Mouse (Mus musculus): Measurements from ENCODE around the gene Aoc2. TPM values are rescaled to one million over a fixed set of nuclear protein-coding genes. Genes with fewer than 3 reads are reported as not detected.
"Not testable (repeated sequence)": the region's sequence is repeated elsewhere in the genome, so short reads cannot be mapped to it uniquely, and the experiment has no call there.

The Aoc2 gene
- polyA plus RNA-seq, 1 experiment from 2014 or later = 0.75 TPM

GRCm38 (mm10) chr11:101357505-101358182 lies 32.8 kb downstream of the Aoc2 start:
- WGBS = 73% methylated on average over 3 of the region's 3 CpGs
- no peak for ATAC-seq (ENCODE audit: extremely low read depth, insufficient number of reproducible peaks, low FRiP score, low TSS enrichment)

GRCm38 (mm10) chr11:101359776-101360175 lies 34.9 kb downstream of the Aoc2 start:
- H3K4me2 ChIP-seq = no peak overlapping the region
- H3K4me1 ChIP-seq = peaks cover 29% of the 10 kb centered on the region
- H3K27me3 ChIP-seq (replicated peaks) = no peaks in the 10 kb centered on the region
- no peaks in the 10 kb centered on the region for H3K36me3 ChIP-seq
- no peak overlapping the region for H3K4me3 ChIP-seq
- no peak for ATAC-seq (ENCODE audit: extremely low read depth, insufficient number of reproducible peaks, low FRiP score, low TSS enrichment)
- H3K27ac ChIP-seq (replicated peaks) = peak overlapping the region; percentile 58
- H3K9ac ChIP-seq = no peak overlapping the region
- no peaks in the 10 kb centered on the region for H3K9me3 ChIP-seq
- WGBS = 53% methylated on average over 9 of the region's 9 CpGs

More at GRCm38 (mm10) chr11:101357505-101358182, 32.8 kb downstream of the Aoc2 start:
- peaks cover 22% of the 10 kb centered on the region for H3K4me1 ChIP-seq
- no peaks in the 10 kb centered on the region for H3K9me3 ChIP-seq
- no peaks in the 10 kb centered on the region for H3K27me3 ChIP-seq (replicated peaks)
- H3K27ac ChIP-seq (replicated peaks) = no peak overlapping the region
- H3K9ac ChIP-seq = no peak overlapping the region
- no peak overlapping the region for H3K4me2 ChIP-seq
- no peak overlapping the region for H3K4me3 ChIP-seq
- no peaks in the 10 kb centered on the region for H3K36me3 ChIP-seq

GRCm38 (mm10) chr11:101360651-101361113 lies 35.8 kb downstream of the Aoc2 start:
- WGBS = 38% methylated on average over 3 of the region's 3 CpGs
- peaks cover 31% of the 10 kb centered on the region for H3K4me1 ChIP-seq
- peak overlapping the region; percentile 2; the same call in 1 of the 2 replicates for H3K4me2 ChIP-seq
- H3K9ac ChIP-seq = no peak overlapping the region
- H3K36me3 ChIP-seq = no peaks in the 10 kb centered on the region
- no peaks in the 10 kb centered on the region for H3K27me3 ChIP-seq (replicated peaks)
- H3K4me3 ChIP-seq = no peak overlapping the region
- peak overlapping the region; percentile 58 for H3K27ac ChIP-seq (replicated peaks)
- H3K9me3 ChIP-seq = no peaks in the 10 kb centered on the region
- no peak for ATAC-seq (ENCODE audit: extremely low read depth, insufficient number of reproducible peaks, low FRiP score, low TSS enrichment)

GRCm38 (mm10) chr11:101364531-101364931 lies 39.7 kb downstream of the Aoc2 start:
- Histone ChIP-seq H3K4me3 (no peak overlapping the region), H3K27me3 (replicated peaks) (no peaks in the 10 kb centered on the region), H3K4me1 (peaks cover 29% of the 10 kb centered on the region), H3K9ac (peak overlapping the region; percentile 38), H3K4me2 (no peak overlapping the region), H3K9me3 (no peaks in the 10 kb centered on the region), H3K36me3 (no peaks in the 10 kb centered on the region), H3K27ac (replicated peaks) (no peak overlapping the region)
- ATAC-seq (ENCODE audit: extremely low read depth, insufficient number of reproducible peaks, low FRiP score, low TSS enrichment) = no peak
- WGBS = 7% methylated on average over 5 of the region's 5 CpGs

- Histone ChIP-seq H3K27me3 (replicated peaks) (no peaks in the 10 kb centered on the region), H3K36me3 (no peaks in the 10 kb centered on the region), H3K27ac (replicated peaks) (no peak within 1 kb of the TSS), H3K9ac (no peak within 1 kb of the TSS), H3K9me3 (no peaks in the 10 kb centered on the region), H3K4me2 (no peak within 1 kb of the TSS), H3K4me3 (no peak within 1 kb of the TSS), H3K4me1 (peaks cover 9% of the 10 kb centered on the region)
- ATAC-seq (ENCODE audit: extremely low read depth, insufficient number of reproducible peaks, low FRiP score, low TSS enrichment) = no peak
- 73% methylated on average over 8 of the region's 8 CpGs for WGBS
Measured at GRCm38 (mm10) chr11:101367326-101367935, 42.6 kb downstream of the Aoc2 start, which contains the start of gene G6pc. Gene G6pc (plus strand): TSS chr11:101367561.

GRCm38 (mm10) chr11:101370141-101370540 lies 45.3 kb downstream of the Aoc2 start:
- Histone ChIP-seq H3K9ac (no peak overlapping the region), H3K4me3 (no peak overlapping the region), H3K9me3 (0 out of 2 replicates have a peak, but pooled peaks cover 2% of the 10 kb centered on the region), H3K27me3 (replicated peaks) (0 out of 2 replicates have a peak, but pooled peaks cover 3% of the 10 kb centered on the region), H3K4me2 (no peak overlapping the region), H3K4me1 (no peaks in the 10 kb centered on the region), H3K36me3 (no peaks in the 10 kb centered on the region), H3K27ac (replicated peaks) (no peak overlapping the region)
- WGBS = 69% methylated on average over 5 of the region's 5 CpGs
- no peak for ATAC-seq (ENCODE audit: extremely low read depth, insufficient number of reproducible peaks, low FRiP score, low TSS enrichment)

- H3K4me1 ChIP-seq = no peaks in the 10 kb centered on the region
- no peak overlapping the region for H3K4me2 ChIP-seq
- WGBS = 57% methylated on average over 7 of the region's 7 CpGs
- H3K27me3 ChIP-seq (replicated peaks) = 0 out of 2 replicates have a peak, but pooled peaks cover 3% of the 10 kb centered on the region
- H3K4me3 ChIP-seq = no peak overlapping the region
- no peaks in the 10 kb centered on the region for H3K36me3 ChIP-seq
- H3K9me3 ChIP-seq = 0 out of 2 replicates have a peak, but pooled peaks cover 2% of the 10 kb centered on the region
- no peak overlapping the region for H3K9ac ChIP-seq
- H3K27ac ChIP-seq (replicated peaks) = no peak overlapping the region
- ATAC-seq (ENCODE audit: extremely low read depth, insufficient number of reproducible peaks, low FRiP score, low TSS enrichment) = no peak
Measured at GRCm38 (mm10) chr11:101374421-101374938, 49.6 kb downstream of the Aoc2 start.

GRCm38 (mm10) chr11:101378196-101378595 lies 53.3 kb downstream of the Aoc2 start:
- H3K27me3 ChIP-seq (replicated peaks); H3K4me1 ChIP-seq; H3K9me3 ChIP-seq; H3K4me2 ChIP-seq; H3K9ac ChIP-seq; H3K4me3 ChIP-seq; H3K36me3 ChIP-seq; H3K27ac ChIP-seq (replicated peaks); ATAC-seq (ENCODE audit: extremely low read depth, insufficient number of reproducible peaks, low FRiP score, low TSS enrichment): not testable (repeated sequence)
- WGBS = 79% methylated on average over 8 of the region's 8 CpGs

- Histone ChIP-seq H3K27me3 (replicated peaks) (0 out of 2 replicates have a peak, but pooled peaks cover 3% of the 10 kb centered on the region), H3K4me3 (no peak overlapping the region), H3K36me3 (no peaks in the 10 kb centered on the region), H3K9me3 (no peaks in the 10 kb centered on the region), H3K4me1 (no peaks in the 10 kb centered on the region), H3K4me2 (no peak overlapping the region), H3K27ac (replicated peaks) (no peak overlapping the region), H3K9ac (no peak overlapping the region)
- WGBS = 76% methylated on average over 6 of the region's 6 CpGs
- ATAC-seq (ENCODE audit: extremely low read depth, insufficient number of reproducible peaks, low FRiP score, low TSS enrichment) = no peak
Measured at GRCm38 (mm10) chr11:101378926-101379325, 54.1 kb downstream of the Aoc2 start.

All from heart, embryonic 13.5 days (tissue).